Mouse (Mus musculus) heart, embryonic 12.5 days (tissue): ENCODE results near the gene Bcar3. TPM values are rescaled to one million over a fixed set of nuclear protein-coding genes. Genes with fewer than 3 reads are reported as not detected.

Experiments used
- ATAC-seq: fragments of 200-750 bp; cut with Nextera tagmentation; 2 replicates; pipeline ENCODE4 v1.8.0; 2017; ENCODE audit warnings: moderate TSS enrichment, moderate library complexity; ENCODE audit not compliant: insufficient number of reproducible peaks, low FRiP score
- H3K27ac ChIP-seq: fragments of 300-500 bp; sonication (generic); 2 replicates; pipeline ENCODE4 v1.5.1; 2016; ENCODE audit warnings: mild to moderate bottlenecking, moderate library complexity; ENCODE audit not compliant: poor library complexity, severe bottlenecking
- H3K27me3 ChIP-seq: fragments of 300-500 bp; sonication (generic); replicated peaks from 2 replicates; pipeline ENCODE4 v1.6.1; 2016; ENCODE audit warnings: mild to moderate bottlenecking, moderate library complexity
- H3K36me3 ChIP-seq: fragments of 300-500 bp; sonication (generic); 2 replicates; pipeline ENCODE4 v1.6.1; 2016; ENCODE audit warnings: mild to moderate bottlenecking, moderate library complexity
- H3K4me1 ChIP-seq: fragments of 300-500 bp; sonication (generic); replicated peaks from 2 replicates; pipeline ENCODE4 v1.6.1; 2016; ENCODE audit warnings: mild to moderate bottlenecking
- H3K4me2 ChIP-seq: fragments of 300-500 bp; sonication (generic); 2 replicates; pipeline ENCODE4 v1.6.1; 2016; ENCODE audit warnings: mild to moderate bottlenecking, moderate library complexity
- H3K4me3 ChIP-seq: fragments of 300-500 bp; sonication (generic); 2 replicates; pipeline ENCODE4 v1.5.1; 2016; ENCODE audit warnings: mild to moderate bottlenecking
- H3K9ac ChIP-seq: fragments of 300-500 bp; sonication (generic); 2 replicates; pipeline ENCODE4 v1.6.1; 2016; ENCODE audit warnings: mild to moderate bottlenecking, moderate library complexity
- H3K9me3 ChIP-seq: fragments of 300-500 bp; sonication (generic); replicated peaks from 2 replicates; pipeline ENCODE4 v1.6.1; 2016; ENCODE audit warnings: mild to moderate bottlenecking, moderate library complexity
- WGBS: fragments of 180-500 bp; shearing (Covaris S2); methylation state at CpG from one replicate; pipeline ENCODE4 v1.1.7; 2016; 5-methylcytosine and 5-hydroxymethylcytosine counted together
- polyA plus RNA-seq: library from polyadenylated mRNA; unstranded; fragments of >200 nt; fragmentation: Nextera tagmentation; extraction: Ambion mirVana; gene quantifications from 2 replicates; pipeline ENCODE4 v1.2.1, GENCODE M21; 2016

The Bcar3 gene
- polyA plus RNA-seq, 1 experiment from 2014 or later: 7.3 TPM

DNA sequence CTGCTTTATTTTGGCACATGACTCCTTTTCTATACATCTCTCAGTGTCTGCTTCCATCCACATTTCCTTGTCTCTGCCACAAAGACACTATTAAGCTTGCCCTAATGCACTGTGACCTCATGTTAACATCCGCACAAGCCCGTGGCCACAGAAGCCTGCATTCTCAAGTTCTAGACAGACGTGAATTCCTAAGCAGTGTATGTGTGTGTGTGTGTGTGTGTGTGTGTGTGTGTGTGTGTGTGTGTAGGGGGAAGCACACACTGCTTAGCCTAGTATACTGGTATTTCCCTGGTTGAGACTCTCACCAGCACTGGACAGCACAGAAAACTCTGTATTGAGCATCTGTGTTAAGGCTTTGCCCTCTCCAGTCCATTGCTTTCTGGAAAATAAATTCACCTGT lies 70.6 kb downstream of the Bcar3 start:
- H3K4me2 ChIP-seq: no peak overlapping the region

DNA sequence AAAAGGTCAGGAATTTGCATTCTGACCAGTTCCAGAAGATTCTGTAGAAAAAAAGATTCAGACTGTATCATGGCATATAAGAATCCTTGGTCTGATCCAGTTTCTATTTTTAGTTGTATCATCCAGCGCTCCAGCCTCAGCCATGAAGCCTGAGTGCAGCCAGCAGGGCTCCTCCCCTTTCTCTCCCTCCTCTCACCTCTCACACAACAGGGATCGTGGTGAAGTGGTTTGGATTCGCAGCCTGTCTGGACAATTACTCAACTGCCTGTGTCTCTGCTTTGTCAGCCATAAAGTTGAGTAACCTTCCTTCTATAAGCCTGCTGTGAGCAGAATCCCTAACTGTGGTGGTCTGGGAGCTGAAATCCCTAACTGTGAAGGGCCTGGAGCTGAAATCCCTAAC lies 71.4 kb downstream of the Bcar3 start:
- no peaks in the 10 kb centered on the region for H3K9me3 ChIP-seq
- peak overlapping the region; percentile 75 for H3K27ac ChIP-seq
- peak overlapping the region; percentile 39 for H3K4me2 ChIP-seq
- H3K36me3 ChIP-seq: no peaks in the 10 kb centered on the region
- H3K27me3 ChIP-seq: no peaks in the 10 kb centered on the region
- no peak overlapping the region for H3K4me3 ChIP-seq
- no peak overlapping the region; the same call in 1 of the 2 replicates for H3K9ac ChIP-seq
- ATAC-seq: no peak
- WGBS: 11% methylated on average over 3 of the region's 3 CpGs
- H3K4me1 ChIP-seq: peaks cover 27% of the 10 kb centered on the region

More for the DNA sequence above, 70.6 kb downstream of the Bcar3 start:
- 45% methylated on average over 3 of the region's 3 CpGs for WGBS
- H3K4me1 ChIP-seq: peaks cover 28% of the 10 kb centered on the region
- H3K9me3 ChIP-seq: no peaks in the 10 kb centered on the region
- H3K27ac ChIP-seq: no peak overlapping the region
- H3K36me3 ChIP-seq: no peaks in the 10 kb centered on the region
- H3K9ac ChIP-seq: no peak overlapping the region
- no peaks in the 10 kb centered on the region for H3K27me3 ChIP-seq
- H3K4me3 ChIP-seq: no peak overlapping the region
- ATAC-seq: no peak

DNA sequence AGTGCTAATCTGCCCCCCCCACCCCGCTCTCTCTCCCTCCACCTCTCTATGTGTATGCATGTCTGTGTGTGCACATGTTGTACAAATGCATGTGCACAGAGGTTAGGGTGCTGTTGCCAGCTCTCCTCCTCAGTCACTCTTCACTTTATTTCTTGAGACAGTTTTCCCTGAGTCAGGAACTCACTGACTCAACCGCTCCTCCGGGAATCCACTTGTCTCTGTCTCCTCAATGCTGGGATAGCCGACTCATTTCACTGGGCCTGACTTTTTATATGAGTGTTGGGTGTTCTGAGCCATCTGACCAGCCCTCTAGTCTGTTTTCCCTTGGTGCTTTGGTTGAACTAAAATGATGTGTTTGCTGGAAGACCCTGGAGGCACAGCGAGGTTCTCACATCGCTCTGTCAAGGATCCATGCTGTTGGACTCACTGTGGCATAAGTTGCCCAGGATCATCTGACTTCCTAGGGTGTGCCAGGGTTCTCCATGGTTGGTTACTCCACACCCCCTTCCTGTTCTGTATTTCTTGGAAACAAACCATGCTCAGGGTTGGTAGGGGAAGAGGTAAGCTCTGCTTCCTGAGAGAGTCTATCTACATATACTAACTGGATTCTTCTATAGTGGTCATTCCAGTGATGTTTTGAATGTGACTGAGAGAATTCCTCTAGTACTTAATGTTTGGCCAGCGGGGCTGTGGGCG lies 77.9 kb downstream of the Bcar3 start:
- H3K4me2 ChIP-seq: no peak overlapping the region
- H3K4me3 ChIP-seq: no peak overlapping the region
- H3K36me3 ChIP-seq: no peaks in the 10 kb centered on the region
- H3K9ac ChIP-seq: no peak overlapping the region
- H3K27me3 ChIP-seq: 0 out of 2 replicates have a peak, but pooled peaks cover 5% of the 10 kb centered on the region
- no peak for ATAC-seq
- H3K27ac ChIP-seq: no peak overlapping the region
- 79% methylated on average over 8 of the region's 8 CpGs for WGBS
- peaks cover 17% of the 10 kb centered on the region for H3K4me1 ChIP-seq
- H3K9me3 ChIP-seq: no peaks in the 10 kb centered on the region

DNA sequence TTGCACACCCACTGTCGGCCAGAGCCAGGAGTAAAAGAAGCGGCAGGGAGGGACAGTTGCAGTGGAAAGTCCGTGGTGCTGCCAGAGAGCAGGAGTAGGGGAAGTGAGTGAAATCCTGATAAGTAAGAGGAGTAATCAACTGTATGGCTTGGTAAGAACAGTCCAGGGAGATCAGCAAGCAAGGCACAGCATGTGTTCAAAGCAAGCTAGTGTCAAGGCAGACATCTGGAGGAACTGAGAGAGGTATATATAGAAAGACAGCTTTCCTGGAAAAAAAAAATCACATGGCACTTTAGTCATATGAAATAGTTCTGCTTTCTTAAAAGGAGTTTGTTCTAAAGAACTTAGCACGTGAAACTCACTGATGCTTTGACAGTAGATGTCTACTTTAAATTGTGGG lies 78.7 kb downstream of the Bcar3 start:
- Histone ChIP-seq H3K4me3 (no peak overlapping the region), H3K9ac (no peak overlapping the region), H3K36me3 (no peaks in the 10 kb centered on the region), H3K27me3 (0 out of 2 replicates have a peak, but pooled peaks cover 5% of the 10 kb centered on the region), H3K4me1 (peaks cover 24% of the 10 kb centered on the region), H3K27ac (no peak overlapping the region), H3K9me3 (no peaks in the 10 kb centered on the region), H3K4me2 (no peak overlapping the region)
- WGBS: 36% methylated on average over 4 of the region's 4 CpGs
- no peak for ATAC-seq

DNA sequence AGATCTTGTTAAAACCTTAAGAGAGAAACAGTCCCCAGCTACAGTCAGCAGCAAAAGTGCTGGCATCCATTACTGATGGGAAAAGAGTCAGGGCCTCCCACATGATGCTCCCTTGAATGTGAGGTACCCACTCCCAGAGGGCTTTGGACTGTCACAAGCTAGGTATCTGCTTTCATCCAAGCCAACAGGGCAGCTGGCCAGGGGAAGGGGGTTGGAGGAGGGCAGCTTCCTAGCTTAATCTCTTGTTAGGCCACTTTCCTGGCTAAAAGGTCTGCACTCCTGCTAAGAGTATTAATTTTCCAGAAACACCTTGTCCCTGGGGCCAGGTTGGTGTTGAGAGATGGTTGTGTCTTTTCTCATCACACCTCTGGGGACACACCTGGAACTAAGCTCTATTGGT lies 82.1 kb downstream of the Bcar3 start:
- Histone ChIP-seq H3K36me3 (no peaks in the 10 kb centered on the region), H3K9me3 (no peaks in the 10 kb centered on the region), H3K4me1 (peaks cover 28% of the 10 kb centered on the region), H3K27me3 (0 out of 2 replicates have a peak, but pooled peaks cover 10% of the 10 kb centered on the region), H3K27ac (peak overlapping the region; percentile 46), H3K9ac (no peak overlapping the region), H3K4me3 (no peak overlapping the region), H3K4me2 (no peak overlapping the region)
- ATAC-seq: no peak

DNA sequence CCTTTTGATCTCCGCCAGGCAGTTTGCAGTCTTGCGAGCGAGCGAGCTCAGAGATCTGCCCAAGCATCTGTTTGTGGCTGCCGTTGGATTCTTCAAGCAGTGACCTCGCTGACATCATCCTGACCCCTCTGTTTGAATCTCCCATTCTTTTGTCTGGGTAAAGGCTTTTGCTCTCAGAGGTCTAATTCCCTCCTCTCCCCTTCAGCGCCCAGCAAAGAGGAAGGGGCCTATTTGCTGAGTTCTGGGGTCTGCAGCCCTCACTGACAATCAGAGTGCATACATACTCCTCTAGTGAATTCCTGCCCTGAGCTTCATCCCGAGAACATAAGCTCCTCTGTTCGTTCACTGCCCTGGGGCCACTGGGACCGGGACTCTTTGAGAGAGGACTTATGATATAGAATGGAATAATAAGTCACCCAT lies 82.5 kb downstream of the Bcar3 start:
- Histone ChIP-seq H3K9me3 (no peaks in the 10 kb centered on the region), H3K9ac (no peak overlapping the region), H3K36me3 (no peaks in the 10 kb centered on the region), H3K4me3 (no peak overlapping the region), H3K27me3 (0 out of 2 replicates have a peak, but pooled peaks cover 10% of the 10 kb centered on the region), H3K4me2 (no peak overlapping the region), H3K27ac (peak overlapping the region; percentile 46), H3K4me1 (peaks cover 28% of the 10 kb centered on the region)
- ATAC-seq: no peak
- 46% methylated on average over 10 of the region's 10 CpGs for whole genome bisulfite sequencing

DNA sequence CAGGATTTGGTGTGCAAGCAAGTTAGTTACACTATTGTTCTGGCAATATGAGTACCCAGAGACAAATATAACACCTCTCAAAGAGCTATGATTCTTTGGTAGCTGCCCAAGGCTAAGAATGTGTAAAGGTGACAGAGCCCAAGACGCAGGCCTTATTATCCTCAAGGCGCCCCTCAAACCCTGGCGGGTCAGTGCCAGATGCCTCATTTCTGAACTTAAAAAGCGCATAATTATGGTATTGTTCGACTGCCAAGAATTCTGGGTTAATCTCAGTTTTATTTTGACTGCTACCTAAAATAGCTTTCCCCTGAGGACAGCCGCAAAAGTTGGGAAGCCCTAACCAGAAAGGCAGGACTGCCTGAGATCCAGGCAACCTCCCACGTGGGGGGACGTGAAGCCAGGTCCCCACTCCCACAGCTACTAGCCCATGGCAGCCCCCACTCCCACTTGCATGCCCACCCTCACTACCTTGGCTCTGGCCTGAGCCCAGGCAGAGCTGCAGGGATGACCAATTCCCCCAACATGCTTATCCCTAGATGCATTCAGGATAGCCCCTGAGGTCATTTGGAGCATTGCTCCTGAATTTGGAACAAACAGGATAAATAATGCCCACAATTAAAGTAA lies 83.0 kb downstream of the Bcar3 start:
- no peaks in the 10 kb centered on the region for H3K36me3 ChIP-seq
- no peaks in the 10 kb centered on the region for H3K9me3 ChIP-seq
- H3K4me1 ChIP-seq: peaks cover 28% of the 10 kb centered on the region
- H3K4me3 ChIP-seq: no peak overlapping the region
- ATAC-seq: peak; percentile 25; the same call in 1 of the 2 replicates
- WGBS: 46% methylated on average over 8 of the region's 8 CpGs
- H3K9ac ChIP-seq: no peak overlapping the region
- H3K4me2 ChIP-seq: no peak overlapping the region
- H3K27me3 ChIP-seq: 0 out of 2 replicates have a peak, but pooled peaks cover 10% of the 10 kb centered on the region
- H3K27ac ChIP-seq: peak overlapping the region; percentile 46

DNA sequence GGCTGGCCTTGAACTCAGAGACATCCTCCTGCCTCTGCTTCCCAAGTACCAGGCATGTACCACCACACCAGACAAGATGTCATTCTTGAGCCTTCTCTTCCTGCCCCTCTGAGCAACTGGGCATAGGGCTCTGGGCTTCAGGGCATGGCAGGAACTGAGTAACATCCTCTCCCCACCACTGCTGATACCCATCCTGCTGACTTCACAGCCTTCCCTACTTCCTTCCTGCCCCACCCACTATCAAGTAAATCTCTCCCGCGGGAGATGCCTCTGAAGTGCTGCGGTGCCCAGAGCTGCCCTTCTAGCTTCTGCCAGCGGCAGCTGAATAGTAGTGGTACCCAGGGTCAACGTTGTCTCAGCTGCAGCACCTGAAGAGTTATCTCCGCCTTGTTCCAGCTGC lies 84.7 kb downstream of the Bcar3 start:
- H3K36me3 ChIP-seq: no peaks in the 10 kb centered on the region
- ATAC-seq: no peak
- WGBS: 56% methylated on average over 6 of the region's 6 CpGs
- no peak overlapping the region for H3K4me3 ChIP-seq
- no peak overlapping the region for H3K27ac ChIP-seq
- H3K9me3 ChIP-seq: no peaks in the 10 kb centered on the region
- 0 out of 2 replicates have a peak, but pooled peaks cover 10% of the 10 kb centered on the region for H3K27me3 ChIP-seq
- peaks cover 23% of the 10 kb centered on the region for H3K4me1 ChIP-seq
- no peak overlapping the region for H3K9ac ChIP-seq
- H3K4me2 ChIP-seq: no peak overlapping the region

DNA sequence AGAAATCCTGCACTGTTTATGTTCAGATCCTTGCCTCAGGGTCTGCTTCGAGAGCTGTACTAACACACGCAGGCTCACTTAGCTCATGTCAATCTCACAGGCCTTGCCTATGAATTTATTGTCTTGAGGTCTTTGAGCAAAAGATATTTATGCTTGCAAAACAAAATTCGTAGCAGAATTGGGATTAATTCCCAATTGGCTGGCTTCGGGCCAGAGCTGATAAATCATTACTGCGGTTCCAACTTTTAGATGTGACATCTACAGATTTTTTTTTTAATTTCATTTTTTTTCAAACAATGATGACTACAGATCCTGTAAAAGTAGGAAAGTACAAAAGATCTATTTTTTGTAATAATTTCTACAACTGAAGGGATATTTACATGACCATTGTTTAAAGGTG lies 86.8 kb downstream of the Bcar3 start:
- Histone ChIP-seq H3K4me2 (no peak overlapping the region), H3K9ac (no peak overlapping the region), H3K27me3 (0 out of 2 replicates have a peak, but pooled peaks cover 5% of the 10 kb centered on the region), H3K36me3 (no peaks in the 10 kb centered on the region), H3K4me1 (peaks cover 27% of the 10 kb centered on the region), H3K9me3 (no peaks in the 10 kb centered on the region), H3K27ac (no peak overlapping the region), H3K4me3 (no peak overlapping the region)
- ATAC-seq: no peak
- 83% methylated on average over 5 of the region's 5 CpGs for WGBS

DNA sequence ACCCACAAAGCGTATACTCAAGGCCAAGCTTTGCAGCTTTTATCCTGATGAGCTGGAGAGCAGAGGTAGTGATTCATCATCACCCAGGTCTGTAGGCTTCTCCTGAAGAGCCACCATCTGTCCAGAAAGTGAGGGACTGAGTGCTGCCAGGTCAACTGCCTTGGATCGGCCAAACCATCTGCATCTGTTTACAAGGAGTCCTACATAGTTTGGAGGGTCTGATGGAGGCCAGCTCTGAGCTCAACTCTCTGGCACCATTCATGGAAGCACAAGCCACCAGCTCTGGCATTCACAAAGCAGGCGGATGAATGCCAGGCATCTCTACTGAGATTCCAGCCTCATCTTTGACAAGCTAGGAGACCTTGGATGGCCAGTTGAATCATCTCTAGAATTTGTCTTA lies 87.7 kb downstream of the Bcar3 start:
- WGBS: 81% methylated on average over 3 of the region's 3 CpGs
- 0 out of 2 replicates have a peak, but pooled peaks cover 5% of the 10 kb centered on the region for H3K27me3 ChIP-seq
- H3K9ac ChIP-seq: no peak overlapping the region
- no peak for ATAC-seq
- no peaks in the 10 kb centered on the region for H3K36me3 ChIP-seq
- no peak overlapping the region for H3K27ac ChIP-seq
- no peak overlapping the region for H3K4me3 ChIP-seq
- H3K4me1 ChIP-seq: peaks cover 18% of the 10 kb centered on the region
- no peaks in the 10 kb centered on the region for H3K9me3 ChIP-seq
- no peak overlapping the region for H3K4me2 ChIP-seq

DNA sequence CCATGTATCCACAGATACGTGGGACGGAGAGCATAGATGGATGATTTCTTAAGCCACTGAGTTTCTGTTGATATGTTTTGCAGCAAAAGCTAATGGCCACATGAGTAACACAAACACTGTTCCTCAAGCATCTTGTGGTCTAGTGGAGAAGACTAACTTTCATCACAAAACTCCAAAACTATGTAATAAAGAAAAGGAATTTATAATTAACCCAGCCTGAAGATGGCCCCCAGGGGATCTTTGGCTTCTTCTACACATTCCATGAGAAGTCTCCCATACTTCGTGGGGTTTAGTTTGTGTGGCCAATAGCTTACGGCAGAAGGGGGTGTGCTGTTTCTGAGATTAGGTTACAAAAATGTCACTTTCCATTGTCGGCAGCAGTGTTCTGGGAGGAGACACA lies 92.5 kb downstream of the Bcar3 start:
- ATAC-seq: no peak
- no peak overlapping the region for H3K9ac ChIP-seq
- no peaks in the 10 kb centered on the region for H3K9me3 ChIP-seq
- no peak overlapping the region for H3K4me2 ChIP-seq
- H3K4me3 ChIP-seq: no peak overlapping the region
- no peaks in the 10 kb centered on the region for H3K27me3 ChIP-seq
- peaks cover 6% of the 10 kb centered on the region; the same call in 1 of the 2 replicates for H3K4me1 ChIP-seq
- WGBS: 87% methylated on average over 5 of the region's 5 CpGs
- H3K27ac ChIP-seq: no peak overlapping the region
- H3K36me3 ChIP-seq: no peaks in the 10 kb centered on the region
